Mouse (Mus musculus): ENCODE results near the gene Smim6.

DNA sequence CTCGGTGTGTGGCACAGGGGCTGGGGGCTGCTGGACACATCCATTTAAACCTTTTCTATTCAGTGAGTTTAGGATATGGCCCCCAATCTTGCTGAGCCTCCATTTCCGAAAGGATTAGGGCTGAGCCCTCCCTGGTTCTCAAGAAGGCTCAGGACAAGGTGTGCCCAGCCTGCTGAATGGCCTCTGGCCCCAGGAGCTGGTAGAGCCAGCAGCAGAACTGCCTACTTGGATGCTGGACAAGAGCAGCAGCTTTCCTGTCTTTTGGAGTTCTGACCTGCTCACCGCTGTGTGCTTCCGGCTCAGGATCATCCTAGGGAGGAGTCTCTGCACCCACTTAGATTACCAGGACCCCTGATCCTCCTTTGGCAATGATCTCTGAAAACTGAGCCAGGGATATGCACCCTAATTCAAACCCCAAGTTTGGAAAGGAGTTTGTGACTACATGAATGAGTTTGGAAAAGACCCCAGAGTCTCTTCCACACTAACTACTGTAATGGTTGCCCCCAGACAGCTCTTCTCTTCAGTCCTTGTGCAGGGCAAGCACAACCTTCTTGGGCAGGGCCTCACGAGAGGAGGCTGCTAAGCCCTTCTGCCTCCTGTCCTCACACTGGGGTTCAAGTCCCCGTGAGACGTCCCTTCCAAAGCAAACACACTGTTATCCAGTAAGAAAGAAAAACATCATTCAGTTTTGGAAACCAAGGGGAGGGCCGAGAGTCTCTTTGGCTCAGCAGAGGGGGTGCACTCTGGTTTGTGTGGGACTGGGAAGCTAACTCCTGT lies 11.1 kb upstream of the Smim6 start:
- TF ChIP-seq POLR2A (IDR thresholded peaks at IDR 0.05; ENCODE audit: insufficient read depth, low read length) (no peak), CTCF (IDR thresholded peaks at IDR 0.05; ENCODE audit: low read depth, low read length) (no peak), EP300 (IDR thresholded peaks at IDR 0.05; ENCODE audit: insufficient read depth, low read depth, low read length) (no peak)
